ENCODE assay signal across 8 mouse cellular contexts in the genomic region with DNA sequence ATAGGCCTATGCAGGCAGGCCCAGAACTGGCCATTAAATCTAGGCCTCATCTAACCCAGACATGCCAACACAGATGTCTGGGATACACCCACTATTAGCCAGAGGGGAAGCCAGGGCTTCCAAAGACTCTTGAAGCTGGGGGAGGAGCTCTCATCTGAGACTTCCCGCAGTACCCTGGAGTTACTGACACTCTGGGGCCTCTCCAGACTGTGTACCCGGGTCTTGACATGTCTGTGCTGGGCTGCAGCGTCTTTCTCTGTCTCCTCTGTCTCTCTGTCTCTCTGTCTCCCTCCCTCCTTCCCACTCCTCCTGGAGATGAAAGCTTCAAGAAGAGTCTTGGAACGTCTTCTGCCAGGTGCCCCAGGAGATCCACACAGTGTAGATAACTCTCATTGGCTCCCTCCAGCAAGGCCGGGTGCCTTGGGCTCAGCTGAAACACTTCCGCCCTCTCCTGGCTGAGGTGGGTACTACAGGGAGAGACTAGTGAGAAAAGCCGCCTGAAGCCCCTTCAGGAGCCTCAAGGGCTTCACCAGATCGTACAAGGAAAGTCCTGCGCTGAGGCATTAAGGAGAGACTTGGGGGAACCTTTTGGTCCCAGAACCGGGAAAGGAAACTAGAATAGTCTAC. TPM values are rescaled to one million over a fixed set of nuclear protein-coding genes. Genes with fewer than 3 reads are reported as not detected.
A peak's percentile ranks its signal among the peaks of the same experiment; 100 is the strongest.
DNase-seq lines count a peak whose midpoint lies in the region; ATAC-seq and TF ChIP-seq lines count a peak whose summit lies in the region.

No protein-coding gene starts in this region.

- H3K9me3 ChIP-seq in kidney, postnatal 0 days (replicated peaks; ENCODE audit: low read length): no peaks in the 10 kb centered on the region
- H3K9me3 ChIP-seq in liver, embryonic 11.5 days (ENCODE audit: control insufficient read depth, low read length): no peaks in the 10 kb centered on the region
- no peaks in the 10 kb centered on the region for H3K9me3 ChIP-seq in neural tube, embryonic 13.5 days

- intact Hi-C loops in gastrocnemius, postnatal 36 days (cut with DNase I): loop anchor here (2.0 to 5.0 kb wide), 2 partner anchors 81 to 155 kb away; no protein-coding TSS in a partner anchor

- peak; percentile 92 for TF ChIP-seq CTCF in kidney, postnatal 0 days (IDR thresholded peaks at IDR 0.05; ENCODE audit: low read depth)

- no peaks in the 10 kb centered on the region for H3K4me1 ChIP-seq in kidney, postnatal 0 days (replicated peaks; ENCODE audit: insufficient read depth, low read length)
- peaks cover 9% of the 10 kb centered on the region for H3K4me1 ChIP-seq in liver, embryonic 11.5 days (replicated peaks; ENCODE audit: control insufficient read depth, insufficient read depth, low read length)
- H3K4me1 ChIP-seq in neural tube, embryonic 13.5 days (replicated peaks): peaks cover 12% of the 10 kb centered on the region

- H3K27ac ChIP-seq in kidney, postnatal 0 days: no peak overlapping the region
- no peak overlapping the region for H3K27ac ChIP-seq in liver, embryonic 11.5 days (ENCODE audit: low read depth, low read length)
- H3K27ac ChIP-seq in neural tube, embryonic 13.5 days (replicated peaks): no peak overlapping the region

- H3K4me2 ChIP-seq in kidney, postnatal 0 days (ENCODE audit: low read length): no peak overlapping the region
- no peak overlapping the region for H3K4me2 ChIP-seq in liver, embryonic 11.5 days
- no peak overlapping the region for H3K4me2 ChIP-seq in neural tube, embryonic 13.5 days

- peak; percentile 84 for DNase-seq in 416B (ENCODE audit: low read depth)
- DNase-seq in gastrocnemius, postnatal 36 days: peak; percentile 55 to 68
- peak; percentile 76 for DNase-seq in kidney, postnatal 0 days (ENCODE audit: low spot score)
- peak; percentile 83 for DNase-seq in liver, embryonic 11.5 days (ENCODE audit: low spot score)
- DNase-seq in telencephalon, adult 2 months (ENCODE audit: low read depth, low spot score): peak; percentile 23

- no peak overlapping the region for H3K9ac ChIP-seq in kidney, postnatal 0 days (ENCODE audit: low read depth, low read length)
- H3K9ac ChIP-seq in liver, embryonic 11.5 days (ENCODE audit: low read depth, low read length): no peak overlapping the region
- H3K9ac ChIP-seq in neural tube, embryonic 13.5 days: no peak overlapping the region

- 17% methylated on average over 10 of the region's 10 CpGs for WGBS in kidney, postnatal 0 days
- 20% methylated on average over 10 of the region's 10 CpGs for WGBS in liver, embryonic 11.5 days
- WGBS in neural tube, embryonic 13.5 days: 21% methylated on average over 10 of the region's 10 CpGs

- no peaks in the 10 kb centered on the region for H3K36me3 ChIP-seq in kidney, postnatal 0 days (ENCODE audit: insufficient read depth, low read length)
- no peaks in the 10 kb centered on the region for H3K36me3 ChIP-seq in liver, embryonic 11.5 days (ENCODE audit: control insufficient read depth, insufficient read depth, low read length)
- H3K36me3 ChIP-seq in neural tube, embryonic 13.5 days: no peaks in the 10 kb centered on the region

- peak; percentile 33 for ATAC-seq in activated CD4-positive, CD25-positive, alpha-beta regulatory T cell, adult 4 months
- ATAC-seq in common myeloid progenitor, adult 5-6 weeks (replicated peaks; ENCODE audit: low read depth, poor library complexity, severe bottlenecking): peak; percentile 70
- ATAC-seq in kidney, postnatal 0 days (replicated peaks; ENCODE audit: low FRiP score, low read depth): peak; percentile 44
- peak; percentile 53; the same call in 1 of the 2 replicates for ATAC-seq in liver, embryonic 11.5 days (replicated peaks; ENCODE audit: low FRiP score)
- peak; percentile 57; the same call in 1 of the 2 replicates for ATAC-seq in neural tube, embryonic 13.5 days (ENCODE audit: low read depth)

- H3K4me3 ChIP-seq in kidney, postnatal 0 days (replicated peaks; ENCODE audit: low read depth, low read length): no peak overlapping the region
- no peak overlapping the region for H3K4me3 ChIP-seq in liver, embryonic 11.5 days (ENCODE audit: low read depth, low read length)
- H3K4me3 ChIP-seq in neural tube, embryonic 13.5 days: no peak overlapping the region

- no peaks in the 10 kb centered on the region for H3K27me3 ChIP-seq in kidney, postnatal 0 days (ENCODE audit: insufficient read depth, low read length)
- H3K27me3 ChIP-seq in liver, embryonic 11.5 days (replicated peaks; ENCODE audit: control insufficient read depth, insufficient read depth, low read length): no peaks in the 10 kb centered on the region
- no peaks in the 10 kb centered on the region for H3K27me3 ChIP-seq in neural tube, embryonic 13.5 days

RNA-seq across cellular contexts. Expression of a gene that starts 23.9 kb away (rescaled TPM):
- polyA plus RNA-seq in activated CD4-positive, CD25-positive, alpha-beta regulatory T cell, adult 4 months (2017; shearing (Covaris generic)): 1 to 10 TPM; 1.3 to 3.0 TPM
- 5.9 and 12.5 TPM in 2 replicates for total RNA-seq in common myeloid progenitor, adult 5-6 weeks (2017)
- under 1 TPM in 1 of 2 experiments, not detected in 1; 0.08 TPM for total RNA-seq in gastrocnemius, postnatal 36 days (2021)
- 11.9 and 12.7 TPM in 2 replicates for polyA plus RNA-seq in kidney, postnatal 0 days (2015; fragmentation: Nextera tagmentation; extraction: Ambion mirVana)
- 1.5 and 2.0 TPM in 2 replicates for polyA plus RNA-seq in liver, embryonic 11.5 days (2014; fragmentation: Nextera tagmentation; extraction: Ambion mirVana)
- polyA plus RNA-seq in neural tube, embryonic 13.5 days (2015; fragmentation: Nextera tagmentation; extraction: Ambion mirVana): 5.1 and 5.4 TPM in 2 replicates

Comparison
In these comparisons a context has a peak if more than half of its experiments do, and no peak if none do; other contexts are left out.
1. DNase-seq: peak in every context shown above with its lines; median percentile 84 in 416B; 83 in liver, embryonic 11.5 days; 76 in kidney, postnatal 0 days; 62 in gastrocnemius, postnatal 36 days; 23 in telencephalon, adult 2 months.